Mouse (Mus musculus) limb, embryonic 14.5 days (tissue): ENCODE results near the gene Ak1. TPM values are rescaled to one million over a fixed set of nuclear protein-coding genes. Genes with fewer than 3 reads are reported as not detected.

Source experiments
- ATAC-seq: fragments of 200-750 bp; cut with Nextera tagmentation; 2 replicates; pipeline ENCODE4 v1.8.0; 2017; ENCODE audit warnings: low read depth, moderate number of reproducible peaks, moderate TSS enrichment; ENCODE audit not compliant: low FRiP score
- DNase-seq: peaks from one replicate; pipeline ENCODE4 v3.0.0-alpha.2; 2015; ENCODE audit warnings: low spot score
- H3K27ac ChIP-seq: fragments of 300-500 bp; sonication (generic); replicated peaks from 2 replicates; pipeline ENCODE4 v1.5.1; 2014; ENCODE audit warnings: low read depth, mild to moderate bottlenecking, low read length, moderate library complexity, mixed read lengths
- H3K27me3 ChIP-seq: fragments of 300-500 bp; sonication (generic); 2 replicates; pipeline ENCODE4 v1.6.1; 2014; ENCODE audit warnings: low read length, mixed read lengths; ENCODE audit not compliant: control insufficient read depth, insufficient read depth
- H3K36me3 ChIP-seq: fragments of 300-500 bp; sonication (generic); 2 replicates; pipeline ENCODE4 v1.6.1; 2014; ENCODE audit warnings: mild to moderate bottlenecking, low read length, moderate library complexity, mixed read lengths; ENCODE audit not compliant: control insufficient read depth, insufficient read depth
- H3K4me1 ChIP-seq: fragments of 300-500 bp; sonication (generic); 2 replicates; pipeline ENCODE4 v1.6.1; 2014; ENCODE audit warnings: antibody characterized with exemption, low read length, mixed read lengths; ENCODE audit not compliant: control insufficient read depth, insufficient read depth
- H3K4me2 ChIP-seq: fragments of 300-500 bp; sonication (generic); replicated peaks from 2 replicates; pipeline ENCODE4 v1.6.1; 2014; ENCODE audit warnings: low read depth, mild to moderate bottlenecking, low read length, moderate library complexity; ENCODE audit not compliant: severe bottlenecking
- H3K4me3 ChIP-seq: fragments of 300-500 bp; sonication (generic); replicated peaks from 2 replicates; pipeline ENCODE4 v1.5.1; 2014; ENCODE audit warnings: low read length
- H3K9ac ChIP-seq: fragments of 300-500 bp; sonication (generic); 2 replicates; pipeline ENCODE4 v1.6.1; 2014; ENCODE audit warnings: mild to moderate bottlenecking, low read depth, low read length, moderate library complexity; ENCODE audit not compliant: severe bottlenecking
- H3K9me3 ChIP-seq: fragments of 300-500 bp; sonication (generic); 2 replicates; pipeline ENCODE4 v1.6.1; 2016; ENCODE audit warnings: low read length; ENCODE audit not compliant: control insufficient read depth
- POLR2A ChIP-seq: fragments of 200-500 bp; IDR thresholded peaks from 2 replicates; pipeline ENCODE4 v1.8.0; 2012; ENCODE audit warnings: inconsistent platforms, mild to moderate bottlenecking, moderate library complexity, borderline replicate concordance; ENCODE audit not compliant: insufficient read depth, insufficient read length; ENCODE audit errors: extremely low read depth
- WGBS: fragments of 180-500 bp; shearing (Covaris S2); extraction: QIAGEN DNeasy Blood & Tissue Kit; methylation state at CpG from one replicate; pipeline ENCODE4 v1.1.7; 2014; 5-methylcytosine and 5-hydroxymethylcytosine counted together
- polyA plus RNA-seq, 2 experiments: library from polyadenylated mRNA; depleted of rRNA in 1 of 2; stranded (reverse) in 1 of 2; unstranded in 1 of 2; fragments of >200 nt; fragmentation: Nextera tagmentation in 1 of 2; extraction: Ambion mirVana in 1 of 2; gene quantifications; 2 replicates each; pipeline versions ENCODE4 v1.2.1 to v1.2.3; 2012 to 2014

Gene Ak1
- polyA plus RNA-seq, 2 experiments: 26.7 to 56.2 TPM

GRCm38 (mm10) chr2:32665853-32666252, 44.3 kb downstream of the Ak1 start:
- 83% methylated on average over 6 of the region's 6 CpGs for WGBS
- no peaks in the 10 kb centered on the region for H3K9me3 ChIP-seq
- no peak for TF ChIP-seq POLR2A
- no peaks in the 10 kb centered on the region for H3K36me3 ChIP-seq
- H3K4me1 ChIP-seq: no peaks in the 10 kb centered on the region
- H3K27ac ChIP-seq: no peak overlapping the region
- ATAC-seq (no peak), DNase-seq (no peak)
- H3K27me3 ChIP-seq: no peaks in the 10 kb centered on the region
- no peak overlapping the region for H3K4me2 ChIP-seq
- H3K4me3 ChIP-seq: no peak overlapping the region
- no peak overlapping the region for H3K9ac ChIP-seq

GRCm38 (mm10) chr2:32667775-32668174, 46.2 kb downstream of the Ak1 start:
- Histone ChIP-seq H3K36me3 (peaks cover 4% of the 10 kb centered on the region; the same call in 1 of the 2 replicates), H3K27me3 (no peaks in the 10 kb centered on the region), H3K4me1 (no peaks in the 10 kb centered on the region), H3K4me2 (no peak overlapping the region), H3K27ac (0 out of 2 replicates have a peak overlapping the region, but pooled peaks have one; percentile 1), H3K9ac (no peak overlapping the region), H3K9me3 (no peaks in the 10 kb centered on the region), H3K4me3 (no peak overlapping the region)
- ATAC-seq (no peak), DNase-seq (no peak)
- no peak for TF ChIP-seq POLR2A
- WGBS: 45% methylated on average over 11 of the region's 11 CpGs

GRCm38 (mm10) chr2:32668176-32668575, 46.6 kb downstream of the Ak1 start:
- H3K27me3 ChIP-seq: no peaks in the 10 kb centered on the region
- H3K4me3 ChIP-seq: no peak overlapping the region
- H3K27ac ChIP-seq: 0 out of 2 replicates have a peak overlapping the region, but pooled peaks have one; percentile 1
- no peaks in the 10 kb centered on the region for H3K9me3 ChIP-seq
- no peak for TF ChIP-seq POLR2A
- H3K4me2 ChIP-seq: no peak overlapping the region
- peaks cover 4% of the 10 kb centered on the region; the same call in 1 of the 2 replicates for H3K36me3 ChIP-seq
- ATAC-seq (no peak), DNase-seq (no peak)
- no peak overlapping the region for H3K9ac ChIP-seq
- no peaks in the 10 kb centered on the region for H3K4me1 ChIP-seq
- 94% methylated on average over 7 of the region's 7 CpGs for WGBS

- no peaks in the 10 kb centered on the region for H3K4me1 ChIP-seq
- WGBS: 52% methylated on average over 3 of the region's 3 CpGs
Observed at GRCm38 (mm10) chr2:32669876-32670275, 48.3 kb downstream of the Ak1 start.

GRCm38 (mm10) chr2:32671147-32671546, 49.6 kb downstream of the Ak1 start:
- Histone ChIP-seq H3K36me3 (peaks cover 4% of the 10 kb centered on the region; the same call in 1 of the 2 replicates), H3K27ac (no peak overlapping the region), H3K27me3 (no peaks in the 10 kb centered on the region), H3K4me3 (no peak overlapping the region), H3K4me1 (no peaks in the 10 kb centered on the region), H3K4me2 (no peak overlapping the region), H3K9ac (no peak overlapping the region), H3K9me3 (no peaks in the 10 kb centered on the region)
- no peak for ATAC-seq
- WGBS: 87% methylated on average over 9 of the region's 9 CpGs
- no peak for TF ChIP-seq POLR2A
- no peak for DNase-seq

More at GRCm38 (mm10) chr2:32669876-32670275, 48.3 kb downstream of the Ak1 start:
- no peak overlapping the region for H3K4me3 ChIP-seq
- no peaks in the 10 kb centered on the region for H3K9me3 ChIP-seq
- no peak overlapping the region for H3K4me2 ChIP-seq
- ATAC-seq (no peak), DNase-seq (no peak)
- no peak overlapping the region for H3K9ac ChIP-seq
- peaks cover 4% of the 10 kb centered on the region; the same call in 1 of the 2 replicates for H3K36me3 ChIP-seq
- no peak for TF ChIP-seq POLR2A
- H3K27ac ChIP-seq: no peak overlapping the region
- H3K27me3 ChIP-seq: no peaks in the 10 kb centered on the region
